Mouse (Mus musculus) thymus, postnatal 25 days (tissue): ENCODE results near the gene Hoxd10.

ENCODE experiments used
- DNase-seq: peaks from one replicate; pipeline ENCODE4 v3.0.0; 2022

Hoxd10 gene

DNA sequence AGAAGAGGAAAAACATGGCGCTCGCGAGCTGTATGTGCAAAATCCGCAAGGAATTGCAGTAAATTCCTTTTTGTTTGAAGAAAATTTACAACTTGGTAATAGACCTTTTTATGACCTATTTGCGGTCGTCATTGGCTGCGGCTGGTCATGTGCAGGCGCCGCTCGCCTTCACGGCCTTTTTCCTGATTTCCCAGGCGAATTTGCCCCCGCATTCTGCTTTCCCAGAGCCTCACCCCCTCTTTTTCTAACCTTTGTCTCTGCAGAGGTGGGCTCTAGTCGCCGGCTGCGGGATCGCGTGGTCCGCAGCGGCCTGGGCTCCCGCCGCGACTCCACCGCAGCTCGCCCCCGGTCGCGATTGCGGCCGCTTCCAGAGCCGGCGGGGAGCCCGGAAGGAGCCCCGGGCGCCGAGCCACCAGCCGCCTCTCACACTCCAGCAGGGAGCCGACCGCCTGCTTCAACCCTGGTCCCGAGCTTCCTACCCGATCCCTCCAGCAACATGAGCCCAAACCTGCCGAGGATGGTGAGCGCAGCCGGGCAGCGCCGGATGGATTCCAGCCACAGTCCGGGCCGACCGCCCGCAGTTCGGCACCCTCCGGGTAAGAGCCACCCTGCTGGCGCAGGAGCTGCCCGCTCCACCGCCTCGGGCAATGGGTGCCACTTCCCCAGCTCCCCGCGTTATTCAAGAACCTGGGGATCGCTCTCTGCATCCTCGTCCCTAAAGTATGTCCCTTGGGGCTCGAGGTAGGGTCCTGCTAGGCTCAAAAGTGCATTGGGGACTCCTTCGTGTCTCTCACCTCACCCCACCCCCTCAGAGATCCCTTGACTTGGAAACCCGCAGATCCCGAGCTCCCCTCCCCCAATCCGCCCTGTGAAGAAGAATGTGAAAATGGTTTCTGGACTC is 20.2 kb downstream of the Hoxd10 start, which contains the start of the genes Hoxd3 and Hoxd4:
Hoxd3 (plus strand) TSS at position 207 of the 901 bp plus-strand sequence.
Hoxd4 (plus strand) TSS at position 209 of the 901 bp plus-strand sequence.
- DNase-seq = no peak

GRCm38 (mm10) chr2:74713239-74714150 is 21.8 kb downstream of the Hoxd10 start:
- DNase-seq = no peak

DNA sequence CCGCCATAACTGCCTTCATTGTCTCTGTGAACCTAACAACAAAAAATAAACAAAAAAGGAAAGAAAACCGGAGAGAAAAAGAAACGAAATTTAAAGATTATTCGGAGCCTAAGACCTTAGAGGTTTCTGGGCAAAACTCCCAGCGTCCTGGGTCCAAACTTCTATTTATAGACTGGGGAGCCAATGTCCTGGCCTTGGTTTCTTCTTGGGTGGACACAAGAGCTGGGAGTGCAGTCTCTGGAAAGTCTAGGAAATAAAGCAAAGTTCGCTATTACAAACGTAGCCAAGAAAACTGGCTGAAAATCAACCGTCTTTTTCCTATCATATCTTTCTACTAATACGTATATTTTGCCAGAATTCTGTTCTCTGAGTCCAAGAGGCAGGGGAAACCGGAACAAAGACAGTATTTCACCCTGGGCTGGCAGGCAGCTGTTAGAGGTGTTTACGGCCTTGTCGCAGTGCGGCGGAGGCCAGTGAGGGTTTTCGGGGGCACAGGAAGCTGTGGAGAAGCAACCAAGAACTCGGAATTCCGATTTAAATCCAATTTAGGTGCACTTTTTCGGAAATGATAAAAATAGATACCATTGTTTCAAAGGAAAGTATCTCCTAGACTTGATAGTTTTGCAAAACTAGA is 22.5 kb downstream of the Hoxd10 start:
- DNase-seq = no peak

GRCm38 (mm10) chr2:74714881-74715280 is 23.2 kb downstream of the Hoxd10 start:
- DNase-seq = no peak

DNA sequence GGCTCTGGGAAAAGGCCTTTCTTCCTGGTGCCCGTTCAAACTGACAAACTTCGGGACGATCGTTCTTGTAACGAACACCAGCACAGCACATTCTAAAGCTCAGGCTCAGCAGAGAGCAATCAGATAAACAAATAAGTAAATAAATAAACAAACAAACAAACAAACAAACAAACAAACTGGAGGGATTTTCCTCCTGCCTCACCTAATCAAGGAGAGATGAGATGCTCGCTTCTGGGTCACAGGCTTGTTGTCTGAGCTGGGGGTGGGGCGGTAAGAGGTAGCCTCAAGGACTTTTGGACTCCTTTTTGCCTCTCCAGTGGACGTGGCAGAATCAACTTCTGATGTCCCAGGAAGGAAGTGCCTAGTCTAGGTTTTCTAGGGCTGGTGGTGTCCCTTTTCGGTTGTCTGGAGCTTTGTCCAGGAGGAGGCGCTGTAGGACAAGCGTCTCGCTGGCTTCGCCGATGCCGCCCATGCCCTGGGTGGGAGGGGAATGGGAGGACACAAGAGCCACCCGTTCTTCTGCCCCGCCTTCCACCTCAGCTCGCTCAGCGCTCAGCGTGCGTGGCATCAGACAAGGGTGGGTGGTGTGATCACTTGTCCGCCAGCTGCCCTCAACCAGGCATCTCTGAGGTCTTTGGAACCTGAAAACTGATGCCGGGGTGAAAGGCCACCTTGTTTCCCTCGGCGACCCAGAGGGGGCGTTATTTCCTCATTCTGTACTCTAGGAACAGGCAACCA is 23.9 kb downstream of the Hoxd10 start:
- peak; percentile 79 for DNase-seq

DNA sequence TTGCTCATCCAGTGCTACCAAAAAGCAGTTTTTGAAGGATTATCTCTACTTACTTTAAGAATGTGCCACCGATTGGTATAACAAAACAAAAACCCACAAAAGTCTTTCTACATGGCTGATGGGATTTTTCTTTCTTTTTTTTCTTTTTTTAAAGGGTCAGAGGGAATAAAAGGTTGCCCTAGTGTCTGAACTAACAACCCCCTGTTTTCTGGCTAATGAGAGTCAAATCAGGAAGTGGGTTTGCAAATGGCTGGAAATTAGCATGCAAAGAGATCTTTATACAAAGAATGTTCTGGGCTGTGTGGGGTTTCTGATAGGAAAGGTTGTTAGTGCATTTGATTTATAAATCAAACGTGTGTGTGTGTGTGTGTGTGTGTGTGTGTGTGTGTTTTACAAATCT is 28.7 kb downstream of the Hoxd10 start:
- DNase-seq = no peak

DNA sequence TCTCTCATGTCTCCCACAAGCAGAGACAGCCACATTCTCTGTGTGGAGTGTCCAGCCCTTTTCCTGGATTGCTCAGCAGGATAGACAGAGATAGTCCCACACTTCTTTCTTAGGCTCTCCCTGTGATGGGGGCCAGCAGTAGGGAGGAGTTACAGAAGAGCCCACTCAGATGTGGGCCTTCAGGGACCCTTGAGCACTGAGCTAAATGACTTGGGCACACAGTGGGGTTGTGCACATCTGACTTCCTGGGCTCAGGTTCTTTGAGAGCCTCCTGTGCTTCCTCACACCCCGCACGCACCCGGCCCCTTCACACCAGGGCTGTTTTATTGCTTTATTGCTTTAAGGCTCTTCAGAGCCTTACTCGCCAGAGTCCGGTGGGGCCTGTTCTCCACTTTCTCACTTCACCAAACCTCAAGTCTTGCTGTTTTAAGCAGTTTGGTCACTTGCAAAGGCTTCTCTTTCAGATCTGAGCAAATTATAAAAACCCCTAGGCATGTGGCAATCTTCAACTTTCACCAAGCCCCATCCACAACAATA is 29.3 kb downstream of the Hoxd10 start:
- no peak for DNase-seq

DNA sequence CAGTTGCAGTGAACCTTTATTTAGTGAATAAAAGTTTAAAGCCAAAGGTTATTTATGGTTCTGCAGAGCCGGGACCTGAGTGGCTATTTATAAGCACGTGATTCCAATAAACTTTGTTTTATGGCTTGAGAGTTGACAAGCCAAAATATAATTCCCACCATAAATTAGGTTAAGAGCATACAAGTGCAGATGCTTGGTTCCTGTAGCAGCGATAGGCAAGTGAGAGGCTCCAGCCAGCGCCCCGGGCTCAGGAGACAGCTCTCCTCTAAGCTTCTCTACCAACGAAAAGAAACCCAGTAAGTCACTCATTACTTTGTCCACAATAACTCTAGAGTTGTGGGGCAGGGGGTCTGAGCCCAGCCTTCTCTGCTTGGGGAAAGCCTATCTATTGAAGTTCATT is 30.2 kb downstream of the Hoxd10 start:
- DNase-seq = no peak

DNA sequence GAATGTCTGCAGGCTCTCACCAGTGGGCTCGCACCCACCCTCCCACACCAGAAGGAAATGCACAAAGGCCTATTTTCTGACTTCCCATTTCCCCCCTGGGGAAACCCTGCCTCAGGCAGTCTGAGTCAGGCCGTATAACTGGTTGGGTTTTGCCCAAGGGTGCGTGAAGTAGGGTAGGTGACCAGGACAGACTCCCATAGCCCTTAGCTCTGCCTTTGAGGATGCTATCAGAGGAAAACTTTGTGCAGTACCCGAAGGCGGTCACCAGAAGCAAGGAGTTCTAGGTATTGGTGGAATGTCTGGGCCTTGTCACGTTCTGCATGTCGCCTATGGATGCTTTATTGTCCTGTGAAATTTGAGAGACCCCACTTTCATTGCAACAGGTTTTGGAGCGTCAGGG is 31.2 kb downstream of the Hoxd10 start:
- no peak for DNase-seq

- DNase-seq = no peak
Observed at GRCm38 (mm10) chr2:74724244-74725015, 32.7 kb downstream of the Hoxd10 start.

GRCm38 (mm10) chr2:74725171-74725570 is 33.4 kb downstream of the Hoxd10 start:
- DNase-seq = no peak

DNA sequence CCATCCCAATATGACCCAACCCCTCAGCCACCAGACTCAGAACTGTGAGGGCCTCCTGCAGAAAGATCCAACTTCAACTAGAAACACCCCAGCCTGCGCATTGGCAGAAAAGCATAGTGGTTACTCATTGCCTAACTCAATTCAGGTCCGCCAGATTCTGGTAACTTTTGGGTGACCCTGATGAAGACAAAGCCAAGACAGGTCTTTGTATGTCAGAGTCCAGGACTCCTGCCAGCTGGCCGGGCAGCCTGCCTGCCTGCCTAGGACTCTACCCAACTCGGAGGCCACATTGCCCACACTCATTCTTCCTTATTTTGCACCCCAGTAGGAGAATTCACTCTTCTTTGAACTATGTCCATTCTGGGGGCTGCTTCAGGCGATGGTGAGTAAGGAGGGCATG is 34.8 kb downstream of the Hoxd10 start, which contains the start of gene Gm28230:
Gm28230 (plus strand) TSS at position 178 of the 400 bp plus-strand sequence.
- no peak for DNase-seq

DNA sequence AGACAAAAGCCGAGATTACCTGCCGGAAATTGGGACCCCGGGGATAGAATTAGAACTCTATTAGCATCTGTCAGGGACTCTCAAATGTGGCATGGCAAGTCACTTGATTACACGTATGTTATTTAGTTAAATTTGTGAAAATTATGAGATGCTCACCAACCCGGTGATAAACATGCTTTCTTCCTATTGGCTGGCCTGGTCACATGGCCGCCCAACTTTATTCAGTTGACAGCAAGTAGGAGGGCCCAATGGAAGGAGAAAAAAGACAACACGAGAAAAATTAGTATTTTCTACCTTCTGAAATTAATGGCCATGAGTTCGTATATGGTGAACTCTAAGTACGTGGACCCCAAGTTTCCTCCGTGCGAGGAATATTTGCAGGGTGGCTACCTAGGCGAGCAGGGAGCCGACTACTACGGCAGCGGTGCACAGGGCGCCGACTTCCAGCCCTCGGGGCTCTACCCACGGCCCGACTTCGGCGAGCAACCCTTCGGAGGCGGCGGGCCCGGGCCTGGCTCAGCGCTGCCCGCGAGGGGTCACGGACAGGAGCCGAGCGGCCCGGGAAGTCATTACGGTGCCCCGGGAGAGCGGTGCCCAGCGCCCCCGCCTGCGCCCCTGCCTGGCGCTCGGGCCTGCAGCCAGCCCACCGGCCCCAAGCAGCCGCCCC is 35.4 kb downstream of the Hoxd10 start:
- DNase-seq = no peak

DNA sequence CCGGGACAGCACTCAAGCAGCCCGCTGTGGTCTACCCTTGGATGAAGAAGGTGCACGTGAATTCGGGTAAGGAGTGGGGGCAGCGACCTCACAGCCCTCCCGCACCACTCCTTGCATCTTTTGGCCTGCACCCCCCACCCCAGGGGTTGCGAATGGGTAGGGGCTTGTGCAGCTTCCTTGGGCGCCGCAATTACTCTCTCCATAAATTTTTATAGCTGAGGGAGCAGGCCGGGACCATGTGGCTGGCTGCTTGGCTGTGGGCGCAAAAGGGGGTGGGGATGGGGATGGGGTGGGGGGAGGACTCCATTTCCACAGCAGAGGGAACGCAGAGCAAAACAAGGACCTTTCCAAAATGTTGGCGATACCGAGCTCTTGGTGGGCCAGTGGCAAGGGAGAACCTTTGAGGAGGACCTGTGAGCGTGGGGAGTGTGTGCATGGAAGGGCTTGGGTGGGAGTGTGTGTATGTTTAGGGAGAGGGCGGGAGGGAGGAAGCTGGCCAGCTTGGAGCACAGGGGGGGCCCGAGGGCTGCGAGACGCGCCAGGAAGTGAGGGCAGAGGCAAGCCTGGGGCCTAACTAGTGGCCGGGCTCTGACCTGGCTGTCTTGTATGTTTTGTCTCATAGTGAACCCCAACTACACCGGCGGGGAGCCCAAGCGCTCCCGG is 36.0 kb downstream of the Hoxd10 start:
- DNase-seq = no peak

GRCm38 (mm10) chr2:74728303-74728680 is 36.6 kb downstream of the Hoxd10 start:
- DNase-seq = no peak

- DNase-seq = no peak
Observed at GRCm38 (mm10) chr2:74730331-74730730, 38.6 kb downstream of the Hoxd10 start.

GRCm38 (mm10) chr2:74731055-74731454 is 39.3 kb downstream of the Hoxd10 start:
- no peak for DNase-seq

DNA sequence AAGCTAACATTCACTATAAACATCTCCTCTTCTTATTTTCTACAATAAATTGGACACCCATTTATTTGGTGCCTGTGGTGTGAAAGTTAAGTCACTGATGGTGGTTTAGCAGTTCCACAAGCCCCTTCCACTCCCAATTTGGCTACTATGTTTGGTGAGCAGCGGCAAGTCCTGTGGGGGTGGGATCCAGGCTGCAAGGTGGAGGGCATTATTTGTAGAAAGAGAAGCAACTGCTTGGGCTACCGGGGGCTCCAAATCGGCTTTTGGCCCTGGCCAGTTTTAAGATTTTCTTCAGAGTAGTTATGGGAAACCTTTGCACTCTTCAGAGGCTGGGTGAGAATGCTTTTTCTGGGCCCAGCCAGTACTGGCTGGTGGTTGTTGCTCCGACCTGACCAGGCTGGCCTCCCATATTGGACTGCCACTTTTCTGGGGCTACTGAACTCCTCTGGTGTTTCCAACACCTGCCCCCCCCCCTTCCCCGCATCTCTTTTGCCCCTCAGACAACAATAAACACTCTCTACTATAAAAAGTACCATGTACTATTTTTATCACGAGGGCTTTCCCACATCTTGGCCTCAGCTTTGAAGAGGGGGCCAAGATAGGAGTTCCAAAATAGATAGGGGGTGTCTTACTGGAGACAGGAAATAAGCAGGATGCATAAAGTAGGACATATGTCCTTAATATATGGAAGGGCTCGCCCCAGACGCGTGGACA is 40.2 kb downstream of the Hoxd10 start:
- no peak for DNase-seq
